Mouse (Mus musculus) mouse embryonic stem cell (cell line): ENCODE measurements around the gene Tmem59.

Experiments used
- in situ Hi-C, 2 experiments: fragments of 300-500 bp; cut with MboI; formaldehyde crosslinking; loops; 1 replicate in 1 of 2; 3 replicates in 1 of 2; pipeline ENCODE4 v1.14.3; 2019 to 2020; ENCODE audit warnings: low sequenced_read_pairs in 2 of 2, low pct_unique_long_range_greater_than_20kb in 1 of 2, mixed read lengths in 1 of 2; ENCODE audit not compliant: unreplicated experiment in 1 of 2

Gene Tmem59

GRCm38 (mm10) chr4:107221524-107221923 is 43.3 kb downstream of the Tmem59 start:
- in situ Hi-C loops = no loop called here

- in situ Hi-C loops = no loop called here
Observed at GRCm38 (mm10) chr4:107223225-107224204, 45.3 kb downstream of the Tmem59 start.

GRCm38 (mm10) chr4:107226313-107226712 is 48.1 kb downstream of the Tmem59 start:
- in situ Hi-C loops = no loop called here

GRCm38 (mm10) chr4:107232219-107232618 is 54.0 kb downstream of the Tmem59 start:
- in situ Hi-C loops = no loop called here

GRCm38 (mm10) chr4:107238253-107238652 is 60.1 kb downstream of the Tmem59 start:
- in situ Hi-C loops = no loop called here

- in situ Hi-C loops = no loop called here
Observed at GRCm38 (mm10) chr4:107240196-107240595, 62.0 kb downstream of the Tmem59 start.

GRCm38 (mm10) chr4:107243365-107244333 is 65.5 kb downstream of the Tmem59 start:
- in situ Hi-C loops = no loop called here

- in situ Hi-C loops = no loop called here
Observed at GRCm38 (mm10) chr4:107245368-107245767, 67.2 kb downstream of the Tmem59 start.

GRCm38 (mm10) chr4:107246040-107246439 is 67.8 kb downstream of the Tmem59 start:
- in situ Hi-C loops = no loop called here

GRCm38 (mm10) chr4:107247110-107247509 is 68.9 kb downstream of the Tmem59 start:
- in situ Hi-C loops = no loop called here

GRCm38 (mm10) chr4:107248061-107248460 is 69.9 kb downstream of the Tmem59 start:
- in situ Hi-C loops = no loop called here

- in situ Hi-C loops = no loop called here
Observed at GRCm38 (mm10) chr4:107249471-107249870, 71.3 kb downstream of the Tmem59 start.

GRCm38 (mm10) chr4:107250494-107250893 is 72.3 kb downstream of the Tmem59 start:
- in situ Hi-C loops = loop anchor here in 1 of 2 experiments (10.0 kb wide), 1 partner anchor 94 kb away; no protein-coding TSS in a partner anchor
